Mouse (Mus musculus) lung, embryonic 16.5 days (tissue): Measurements from ENCODE around the gene 4931428F04Rik. TPM values are rescaled to one million over a fixed set of nuclear protein-coding genes. Genes with fewer than 3 reads are reported as not detected.

ENCODE experiments used
- ATAC-seq: fragments of 200-750 bp; cut with Nextera tagmentation; 2 replicates; pipeline ENCODE4 v1.8.0; 2017; ENCODE audit warnings: low read depth, mild to moderate bottlenecking, moderate library complexity
- H3K27ac ChIP-seq: fragments of 300-500 bp; sonication (generic); 2 replicates; pipeline ENCODE4 v1.5.1; 2014; ENCODE audit warnings: mild to moderate bottlenecking, control low read depth, low read length
- H3K27me3 ChIP-seq: fragments of 300-500 bp; sonication (generic); 2 replicates; pipeline ENCODE4 v1.6.1; 2014; ENCODE audit warnings: low read depth, low read length, mixed read lengths; ENCODE audit not compliant: control insufficient read depth, insufficient read depth
- H3K36me3 ChIP-seq: fragments of 300-500 bp; sonication (generic); 2 replicates; pipeline ENCODE4 v1.6.1; 2014; ENCODE audit warnings: low read length; ENCODE audit not compliant: control insufficient read depth, insufficient read depth
- H3K4me1 ChIP-seq: fragments of 300-500 bp; sonication (generic); replicated peaks from 2 replicates; pipeline ENCODE4 v1.6.1; 2014; ENCODE audit warnings: low read length, mixed read lengths; ENCODE audit not compliant: control insufficient read depth, insufficient read depth
- H3K4me2 ChIP-seq: fragments of 300-500 bp; sonication (generic); 2 replicates; pipeline ENCODE4 v1.6.1; 2014; ENCODE audit warnings: low read depth, low read length, control low read depth
- H3K4me3 ChIP-seq: fragments of 300-500 bp; sonication (generic); 2 replicates; pipeline ENCODE4 v1.5.1; 2014; ENCODE audit warnings: mild to moderate bottlenecking, low read length, control low read depth
- H3K9ac ChIP-seq: fragments of 300-500 bp; sonication (generic); 2 replicates; pipeline ENCODE4 v1.6.1; 2014; ENCODE audit warnings: low read length, control low read depth
- H3K9me3 ChIP-seq: fragments of 300-500 bp; sonication (generic); 2 replicates; pipeline ENCODE4 v1.6.1; 2016; ENCODE audit warnings: low read length; ENCODE audit not compliant: control insufficient read depth
- WGBS: fragments of 180-500 bp; shearing (Covaris S2); extraction: QIAGEN DNeasy Blood & Tissue Kit; methylation state at CpG from one replicate; pipeline ENCODE4 v1.1.7; 2014; 5-methylcytosine and 5-hydroxymethylcytosine counted together
- polyA plus RNA-seq: library from polyadenylated mRNA; unstranded; fragments of >200 nt; fragmentation: Nextera tagmentation; extraction: Ambion mirVana; gene quantifications from 2 replicates; pipeline ENCODE4 v1.2.1, GENCODE M21; 2015

The 4931428F04Rik gene
- polyA plus RNA-seq, 1 experiment from 2014 or later: 9.5 TPM

DNA sequence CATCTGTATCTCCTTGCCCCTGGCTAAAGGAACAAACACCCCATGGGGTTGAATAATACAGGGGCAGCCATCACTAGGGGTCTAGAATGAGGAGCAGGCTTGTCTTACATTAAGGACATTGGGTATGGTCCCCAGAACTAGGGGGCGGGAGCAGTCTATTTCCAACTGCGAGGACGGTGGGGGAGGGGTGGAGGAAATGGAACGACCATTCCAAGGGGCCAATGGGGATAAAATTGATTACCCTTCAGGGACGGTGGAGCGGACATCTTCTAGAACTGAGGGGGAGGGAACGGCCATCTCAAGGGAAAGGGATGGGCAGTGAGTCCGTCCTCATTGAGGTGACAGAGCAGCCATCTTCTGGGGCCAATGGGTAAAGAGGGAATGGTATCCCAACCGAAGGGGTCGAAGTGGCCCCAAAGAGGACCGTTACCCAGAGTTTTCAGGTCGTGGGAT lies 36.0 kb upstream of the 4931428F04Rik start:
- H3K9ac ChIP-seq: peak overlapping the region; percentile 78
- H3K4me1 ChIP-seq: peaks cover 18% of the 10 kb centered on the region
- peak; percentile 35 for ATAC-seq
- 0% methylated on average over 12 of the region's 12 CpGs for WGBS
- H3K27ac ChIP-seq: peak overlapping the region; percentile 91
- no peaks in the 10 kb centered on the region for H3K27me3 ChIP-seq
- H3K4me2 ChIP-seq: peak overlapping the region; percentile 83
- peaks cover 27% of the 10 kb centered on the region for H3K36me3 ChIP-seq
- peak overlapping the region; percentile 67 for H3K4me3 ChIP-seq
- no peaks in the 10 kb centered on the region for H3K9me3 ChIP-seq

DNA sequence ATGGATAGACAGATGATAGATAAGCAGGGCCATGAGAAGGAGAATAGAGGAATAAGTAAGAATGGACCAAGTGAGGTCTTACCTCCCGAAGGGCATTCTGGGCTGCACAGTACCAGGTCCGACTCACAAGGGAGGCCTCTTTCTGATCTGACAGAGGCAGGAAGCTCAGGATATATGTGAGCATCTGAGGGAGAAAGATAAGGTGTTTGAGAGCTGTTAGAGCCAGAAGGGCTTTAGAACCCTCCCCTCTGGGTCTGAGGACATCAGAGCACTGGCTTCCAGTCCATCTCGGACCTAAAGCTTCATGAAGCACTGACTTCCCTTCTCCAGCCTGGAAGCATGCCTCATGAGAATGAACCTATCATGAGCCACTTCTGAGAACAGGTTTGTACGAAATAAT lies 33.5 kb upstream of the 4931428F04Rik start:
- WGBS: 75% methylated on average over 4 of the region's 4 CpGs
- Histone ChIP-seq H3K9ac (no peak overlapping the region), H3K4me3 (no peak overlapping the region), H3K36me3 (peaks cover 3% of the 10 kb centered on the region), H3K27me3 (no peaks in the 10 kb centered on the region), H3K4me2 (no peak overlapping the region), H3K4me1 (peaks cover 27% of the 10 kb centered on the region), H3K27ac (no peak overlapping the region), H3K9me3 (no peaks in the 10 kb centered on the region)
- no peak for ATAC-seq

DNA sequence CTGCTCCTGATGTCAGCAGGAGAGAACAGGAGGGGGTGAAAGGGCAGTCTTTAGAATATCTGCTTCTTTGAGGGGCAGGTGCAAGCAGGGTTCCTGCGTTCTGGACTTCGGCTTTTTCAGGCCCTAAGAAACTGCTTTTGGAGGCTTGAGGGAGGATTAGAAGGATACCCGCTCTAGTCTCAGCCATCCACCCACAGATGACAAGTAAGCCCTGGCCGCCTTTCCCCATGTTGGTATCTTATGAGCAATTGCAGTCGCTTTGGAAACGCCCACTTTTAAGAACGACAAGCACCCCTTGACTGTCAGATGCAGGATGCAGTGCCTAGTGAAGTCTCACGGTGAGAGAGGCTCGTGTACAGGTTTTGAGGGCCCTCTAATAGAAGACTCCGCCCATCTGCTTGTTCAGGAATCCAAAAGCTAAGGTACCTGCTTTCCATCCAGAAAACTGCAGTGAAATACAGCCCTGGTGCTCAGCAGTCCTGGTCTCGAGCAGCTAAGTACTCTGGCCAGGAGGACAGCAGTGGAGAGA lies 29.1 kb upstream of the 4931428F04Rik start:
- Histone ChIP-seq H3K36me3 (peaks cover 5% of the 10 kb centered on the region; the same call in 1 of the 2 replicates), H3K9ac (no peak overlapping the region), H3K4me1 (peaks cover 16% of the 10 kb centered on the region), H3K9me3 (no peaks in the 10 kb centered on the region), H3K4me2 (no peak overlapping the region), H3K4me3 (no peak overlapping the region), H3K27me3 (no peaks in the 10 kb centered on the region), H3K27ac (peak overlapping the region; percentile 84)
- WGBS: 67% methylated on average over 11 of the region's 11 CpGs
- peak; percentile 55 for ATAC-seq

DNA sequence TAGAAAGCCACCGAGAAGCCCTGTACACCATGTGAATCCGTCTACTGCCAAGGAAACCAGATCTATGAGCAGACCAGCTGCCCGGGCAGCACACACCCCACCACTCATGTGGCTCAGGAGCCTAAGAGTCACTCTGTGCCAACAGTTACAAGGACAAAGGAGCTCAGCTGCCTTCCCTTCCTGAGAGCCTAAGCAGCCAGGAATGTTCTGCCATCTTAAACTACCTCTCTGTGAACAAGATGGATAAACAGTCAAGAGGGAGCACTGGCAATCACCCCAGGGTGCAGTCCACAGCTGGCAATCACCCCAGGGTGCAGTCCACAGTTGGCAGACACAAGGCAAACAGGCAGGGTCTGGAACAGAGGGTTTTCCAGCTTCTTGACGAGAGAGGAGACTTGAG lies 28.3 kb upstream of the 4931428F04Rik start:
- 62% methylated on average over 4 of the region's 4 CpGs for WGBS
- ATAC-seq: peak; percentile 74
- Histone ChIP-seq H3K27ac (peak overlapping the region; percentile 84), H3K4me2 (no peak overlapping the region), H3K36me3 (peaks cover 5% of the 10 kb centered on the region; the same call in 1 of the 2 replicates), H3K27me3 (no peaks in the 10 kb centered on the region), H3K9me3 (no peaks in the 10 kb centered on the region), H3K4me1 (peaks cover 16% of the 10 kb centered on the region), H3K9ac (no peak overlapping the region), H3K4me3 (no peak overlapping the region)

DNA sequence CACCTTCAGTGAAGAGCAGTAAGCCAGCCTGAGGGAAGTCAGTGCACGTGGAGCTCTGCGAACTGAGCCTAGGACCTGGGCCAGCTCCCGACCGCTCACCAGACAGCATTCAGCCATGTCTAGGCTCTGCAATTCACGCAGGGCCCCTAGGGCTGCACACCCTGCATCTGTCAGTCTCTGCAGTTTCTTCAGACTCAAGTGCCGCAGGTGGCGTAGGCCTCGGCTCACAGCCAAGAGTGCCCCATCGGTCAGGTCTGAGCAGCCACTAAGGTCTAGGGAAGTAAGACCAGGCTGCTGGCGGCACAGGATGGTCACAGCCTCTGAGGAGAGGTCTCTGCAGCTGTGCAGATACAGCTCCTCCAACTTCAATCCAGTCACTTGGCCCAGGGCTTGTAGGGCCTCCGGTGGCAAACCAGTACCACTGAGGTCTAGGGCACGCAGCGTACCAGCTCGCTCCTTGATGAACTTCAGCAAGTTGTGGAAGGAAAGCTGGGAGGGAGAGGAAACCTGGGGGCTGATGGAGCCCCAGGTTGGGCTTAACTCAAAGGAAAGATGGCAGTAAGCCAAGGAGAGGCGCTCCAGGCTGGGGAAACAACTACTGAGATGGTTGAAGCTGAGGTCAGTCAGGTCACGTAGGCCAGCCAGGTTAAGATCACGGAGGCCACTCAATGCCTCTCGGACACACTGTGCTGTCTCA lies 25.6 kb upstream of the 4931428F04Rik start:
- Histone ChIP-seq H3K4me3 (no peak overlapping the region), H3K9ac (no peak overlapping the region), H3K27ac (no peak overlapping the region), H3K27me3 (no peaks in the 10 kb centered on the region), H3K4me2 (no peak overlapping the region), H3K36me3 (peaks cover 22% of the 10 kb centered on the region; the same call in 1 of the 2 replicates), H3K4me1 (peaks cover 16% of the 10 kb centered on the region), H3K9me3 (no peaks in the 10 kb centered on the region)
- 82% methylated on average over 18 of the region's 18 CpGs for WGBS
- no peak for ATAC-seq

DNA sequence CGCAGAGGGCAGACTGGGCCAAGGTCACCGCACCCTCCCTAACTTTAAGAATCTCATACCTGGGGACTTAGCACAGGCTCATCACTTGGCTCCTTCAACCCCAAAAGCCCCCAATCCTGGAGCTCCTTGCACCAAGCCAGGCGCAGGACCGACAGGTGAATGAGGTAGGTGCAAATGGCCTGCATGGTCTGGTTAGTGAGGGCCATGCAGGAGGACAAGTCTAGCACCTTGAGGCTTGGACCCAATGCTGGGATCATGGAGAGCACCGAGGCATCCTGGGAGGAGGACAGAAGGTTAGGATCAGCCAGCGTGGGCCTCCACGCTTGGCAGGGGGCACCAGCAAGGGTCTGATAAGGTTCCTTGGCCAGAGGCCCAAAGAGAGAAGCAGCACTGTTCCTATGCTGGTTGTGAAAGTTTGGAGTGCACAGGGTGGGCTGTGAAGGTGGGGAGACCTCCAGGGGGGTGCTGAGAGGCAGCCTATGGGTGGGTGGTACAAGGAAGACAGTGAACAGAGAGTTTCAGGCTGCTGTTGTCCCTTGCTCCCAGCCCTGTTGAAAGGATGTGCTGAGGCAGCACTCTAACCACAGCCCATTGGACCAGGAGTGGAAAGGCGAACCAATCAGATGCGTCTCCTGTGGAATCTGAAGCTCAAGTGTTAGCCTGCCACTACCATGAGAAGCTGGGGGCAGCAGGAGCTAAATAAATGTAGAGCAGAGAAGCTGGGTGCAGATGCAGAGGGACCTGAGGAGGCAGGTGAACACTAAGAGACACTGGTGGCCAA lies 24.1 kb upstream of the 4931428F04Rik start:
- Histone ChIP-seq H3K36me3 (peaks cover 24% of the 10 kb centered on the region; the same call in 1 of the 2 replicates), H3K4me2 (no peak overlapping the region), H3K4me3 (no peak overlapping the region), H3K9ac (no peak overlapping the region), H3K4me1 (peaks cover 11% of the 10 kb centered on the region; the same call in 1 of the 2 replicates), H3K9me3 (no peaks in the 10 kb centered on the region), H3K27ac (no peak overlapping the region), H3K27me3 (no peaks in the 10 kb centered on the region)
- WGBS: 64% methylated on average over 9 of the region's 9 CpGs
- no peak for ATAC-seq

DNA sequence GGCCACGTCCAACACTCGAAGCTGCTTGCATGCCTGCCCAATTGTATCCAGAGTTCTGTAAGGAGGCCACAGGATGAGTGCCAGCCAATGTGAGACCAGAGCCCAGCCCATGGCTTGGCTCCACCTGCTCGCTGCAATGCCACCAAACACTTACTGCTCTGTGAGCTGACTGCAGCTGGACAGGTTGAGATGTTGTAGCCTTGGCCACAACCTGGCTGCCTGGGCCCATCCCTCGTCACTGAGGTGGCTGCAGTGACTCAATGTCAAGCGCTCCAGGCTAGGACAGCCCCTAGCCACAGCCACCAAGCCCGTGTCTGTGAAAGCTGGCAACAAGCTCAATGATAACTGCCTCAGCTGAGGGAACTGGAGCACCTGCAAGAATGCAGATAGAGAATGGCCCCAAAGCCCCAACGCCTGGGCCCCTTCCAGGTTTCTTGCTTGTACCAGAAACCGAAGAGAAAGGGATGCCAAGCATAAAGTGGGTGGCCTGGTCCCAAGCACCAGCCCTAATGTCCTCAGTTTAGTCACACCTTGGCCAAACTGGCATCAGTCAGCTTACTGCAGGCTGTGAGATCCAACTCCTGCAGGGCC lies 23.3 kb upstream of the 4931428F04Rik start:
- Histone ChIP-seq H3K9me3 (no peaks in the 10 kb centered on the region), H3K4me1 (peaks cover 4% of the 10 kb centered on the region; the same call in 1 of the 2 replicates), H3K9ac (no peak overlapping the region), H3K4me3 (no peak overlapping the region), H3K36me3 (peaks cover 23% of the 10 kb centered on the region; the same call in 1 of the 2 replicates), H3K27ac (no peak overlapping the region), H3K4me2 (no peak overlapping the region), H3K27me3 (no peaks in the 10 kb centered on the region)
- ATAC-seq: no peak
- 86% methylated on average over 8 of the region's 8 CpGs for WGBS

DNA sequence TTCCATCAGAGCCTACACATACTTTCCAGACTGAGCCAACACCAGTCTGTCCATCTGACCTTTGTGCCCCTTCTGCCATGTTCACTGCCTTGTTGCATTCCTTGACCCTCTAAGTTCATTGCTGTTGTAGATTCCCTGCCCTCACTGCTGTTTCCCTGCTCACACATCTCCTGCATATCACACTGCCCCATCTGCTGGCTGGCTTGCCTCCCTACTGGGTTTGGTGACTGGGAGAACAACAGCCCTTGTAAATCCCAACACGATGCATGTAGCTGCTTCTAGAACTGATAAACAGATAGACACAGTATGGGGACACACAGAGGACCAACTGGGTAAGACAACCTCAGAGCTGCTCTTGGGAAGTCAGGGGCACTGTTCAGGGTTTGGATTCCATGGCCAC lies 22.1 kb upstream of the 4931428F04Rik start:
- ATAC-seq: no peak
- H3K36me3 ChIP-seq: peaks cover 31% of the 10 kb centered on the region
- WGBS: 83% methylated on average over 1 of the region's 1 CpGs

DNA sequence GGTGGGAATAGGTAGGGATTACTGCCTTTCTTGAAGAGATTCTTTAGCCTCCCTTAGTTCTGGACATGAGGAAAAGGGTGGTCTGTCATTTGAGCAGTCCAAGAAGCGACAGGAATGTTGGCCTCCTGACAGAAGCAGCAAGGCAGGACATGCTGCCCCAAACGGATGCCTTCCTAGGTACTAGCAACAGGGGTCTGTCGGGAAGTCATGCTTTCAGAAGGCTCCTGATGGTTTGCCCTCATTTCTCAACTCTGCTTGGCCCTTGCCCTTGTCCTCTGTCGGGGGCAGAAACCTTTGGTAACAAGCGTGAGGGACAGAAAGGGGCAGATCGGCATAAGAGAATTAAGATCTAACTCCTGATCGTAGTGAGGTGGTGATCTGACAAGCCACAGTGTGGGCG lies 20.5 kb upstream of the 4931428F04Rik start:
- Histone ChIP-seq H3K27me3 (no peaks in the 10 kb centered on the region), H3K4me3 (no peak overlapping the region), H3K9ac (no peak overlapping the region), H3K27ac (no peak overlapping the region), H3K36me3 (peaks cover 29% of the 10 kb centered on the region), H3K4me2 (no peak overlapping the region), H3K4me1 (peaks cover 10% of the 10 kb centered on the region), H3K9me3 (no peaks in the 10 kb centered on the region)
- WGBS: 82% methylated on average over 8 of the region's 8 CpGs
- ATAC-seq: no peak

More for the DNA sequence above, 22.1 kb upstream of the 4931428F04Rik start:
- H3K9ac ChIP-seq: no peak overlapping the region
- no peaks in the 10 kb centered on the region for H3K4me1 ChIP-seq
- H3K4me3 ChIP-seq: no peak overlapping the region
- no peaks in the 10 kb centered on the region for H3K9me3 ChIP-seq
- no peak overlapping the region for H3K27ac ChIP-seq
- H3K4me2 ChIP-seq: no peak overlapping the region
- no peaks in the 10 kb centered on the region for H3K27me3 ChIP-seq
